Mouse (Mus musculus): ENCODE measurements around the gene Gm20388.

- TF ChIP-seq CTCF (IDR thresholded peaks at IDR 0.05; ENCODE audit: borderline replicate concordance, insufficient read depth, low read depth, low read length) (no peak), POLR2A (IDR thresholded peaks at IDR 0.05; ENCODE audit: borderline replicate concordance, insufficient read depth, low read length) (no peak)
These were observed 623.4 kb downstream of the Gm20388 start for GRCm38 (mm10) chr8:120534080-120534479.
